Mouse (Mus musculus) neural tube, postnatal 0 days (tissue): ENCODE results near the gene Prtg. TPM values are rescaled to one million over a fixed set of nuclear protein-coding genes. Genes with fewer than 3 reads are reported as not detected.

Source experiments
- polyA plus RNA-seq: library from polyadenylated mRNA; unstranded; fragments of >200 nt; fragmentation: Nextera tagmentation; extraction: Ambion mirVana; gene quantifications from 2 replicates; pipeline ENCODE4 v1.2.1, GENCODE M21; 2015

The Prtg gene
- polyA plus RNA-seq = 0.34 TPM in 2 replicates

GRCm38 (mm10) chr9:72806731-72807419 is at the start of gene Prtg:
TSS of gene Prtg (plus strand) at chr9:72806874.

GRCm38 (mm10) chr9:72925021-72925934 is 118.6 kb downstream of the Prtg start, which contains the start of gene Pygo1:
TSS of gene Pygo1 (plus strand) at chr9:72925645.

GRCm38 (mm10) chr9:72958521-72959450 is 152.1 kb downstream of the Prtg start, which contains the start of the genes Dyx1c1 and Gm44503:
TSS of gene Dyx1c1 (plus strand) at chr9:72958785.
TSS of gene Gm44503 (plus strand) at chr9:72958852.

Other genes starting within 250 kb of the Prtg start
- gene Nedd4, start 144.5 kb upstream of the Prtg start, polyA plus RNA-seq = 313 and 338 TPM in 2 replicates
- gene Pygo1, start 118.8 kb downstream of the Prtg start, polyA plus RNA-seq = 9.6 and 10.9 TPM in 2 replicates
- gene Dyx1c1, start 151.9 kb downstream of the Prtg start, polyA plus RNA-seq = 2.7 and 3.4 TPM in 2 replicates
- not detected in 2 replicates for gene Gm44503, start 152.0 kb downstream of the Prtg start, polyA plus RNA-seq
- gene Ccpg1os, start 178.5 kb downstream of the Prtg start, polyA plus RNA-seq = 20.4 and 23.8 TPM in 2 replicates
- 35.7 and 36.9 TPM in 2 replicates for gene Ccpg1, start 178.6 kb downstream of the Prtg start, polyA plus RNA-seq
- 10.1 and 11.5 TPM in 2 replicates for gene Pigb, start 233.5 kb downstream of the Prtg start, polyA plus RNA-seq
- gene Rab27a, start 238.0 kb downstream of the Prtg start, polyA plus RNA-seq = 4.2 and 5.6 TPM in 2 replicates